Mouse (Mus musculus): ENCODE measurements at regions not wholly inside any gene's neighbourhood (a gene's known extent, or its start where the extent isn't known, plus 50 kb on each side); places are given as distances from the start of the nearest gene placed in this dataset.

DNA sequence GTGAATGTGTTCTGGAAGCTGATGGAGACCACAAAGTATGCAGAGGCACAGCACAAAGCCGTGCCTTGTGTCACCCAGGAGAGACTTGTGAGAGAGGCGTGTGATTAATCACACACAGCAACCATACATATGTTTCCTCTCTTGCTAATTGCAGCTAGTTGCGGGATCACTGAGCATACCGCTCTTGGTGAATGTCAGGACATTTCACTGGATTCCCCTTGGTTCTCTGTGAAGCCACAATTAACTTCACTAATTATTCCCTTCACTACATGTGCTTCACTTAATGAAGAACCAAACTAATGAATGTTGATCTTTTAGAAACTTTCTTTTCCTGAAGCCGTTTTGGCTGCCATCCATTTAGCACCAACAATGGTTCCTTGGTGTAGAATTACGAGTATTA is 267.3 kb downstream of the Adra2a start:
- no peak overlapping the region for H3K27ac ChIP-seq (ENCODE audit: low read length)
- no peaks in the 10 kb centered on the region for H3K36me3 ChIP-seq (ENCODE audit: insufficient read depth, low read length)
- 51% methylated on average over 6 of the region's 6 CpGs for WGBS
- H3K9me3 ChIP-seq (ENCODE audit: low read length): 0 out of 2 replicates have a peak, but pooled peaks cover 3% of the 10 kb centered on the region
- no peak overlapping the region for H3K4me3 ChIP-seq (ENCODE audit: low read length)
- ATAC-seq (ENCODE audit: low FRiP score, low TSS enrichment): no peak
- H3K27me3 ChIP-seq (ENCODE audit: insufficient read depth, low read length): no peaks in the 10 kb centered on the region
- no peak overlapping the region for H3K9ac ChIP-seq (replicated peaks; ENCODE audit: low read length)
- H3K4me2 ChIP-seq (replicated peaks; ENCODE audit: low read depth, low read length): no peak overlapping the region
- H3K4me1 ChIP-seq (ENCODE audit: insufficient read depth, low read length): no peaks in the 10 kb centered on the region

DNA sequence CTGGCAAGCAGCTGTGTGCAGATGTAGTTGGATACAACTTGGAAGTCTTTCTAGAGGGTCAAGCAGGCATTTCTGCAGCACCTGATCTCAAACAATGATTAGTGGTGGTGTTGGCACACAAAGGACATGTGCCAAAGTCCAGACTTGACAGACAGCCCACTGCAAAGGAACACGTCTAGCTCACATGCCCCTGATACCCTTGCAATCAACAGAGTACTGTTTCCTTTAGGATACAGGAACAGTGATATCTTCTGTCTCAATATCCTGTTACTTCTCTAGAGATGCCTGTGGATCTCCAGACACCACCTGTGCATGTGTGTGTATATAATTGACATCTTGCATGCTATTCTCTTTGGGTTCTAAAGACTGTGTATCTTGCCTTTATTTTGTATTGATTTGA is 267.8 kb downstream of the Adra2a start:
- WGBS: 21% methylated on average over 1 of the region's 1 CpGs
- 0 out of 2 replicates have a peak, but pooled peaks cover 3% of the 10 kb centered on the region for H3K9me3 ChIP-seq (ENCODE audit: low read length)
- H3K36me3 ChIP-seq (ENCODE audit: insufficient read depth, low read length): no peaks in the 10 kb centered on the region
- no peak overlapping the region for H3K4me2 ChIP-seq (replicated peaks; ENCODE audit: low read depth, low read length)
- ATAC-seq (ENCODE audit: low FRiP score, low TSS enrichment): no peak
- H3K4me1 ChIP-seq (ENCODE audit: insufficient read depth, low read length): no peaks in the 10 kb centered on the region
- H3K4me3 ChIP-seq (ENCODE audit: low read length): no peak overlapping the region
- no peak overlapping the region for H3K9ac ChIP-seq (replicated peaks; ENCODE audit: low read length)
- H3K27ac ChIP-seq (ENCODE audit: low read length): no peak overlapping the region
- no peaks in the 10 kb centered on the region for H3K27me3 ChIP-seq (ENCODE audit: insufficient read depth, low read length)

DNA sequence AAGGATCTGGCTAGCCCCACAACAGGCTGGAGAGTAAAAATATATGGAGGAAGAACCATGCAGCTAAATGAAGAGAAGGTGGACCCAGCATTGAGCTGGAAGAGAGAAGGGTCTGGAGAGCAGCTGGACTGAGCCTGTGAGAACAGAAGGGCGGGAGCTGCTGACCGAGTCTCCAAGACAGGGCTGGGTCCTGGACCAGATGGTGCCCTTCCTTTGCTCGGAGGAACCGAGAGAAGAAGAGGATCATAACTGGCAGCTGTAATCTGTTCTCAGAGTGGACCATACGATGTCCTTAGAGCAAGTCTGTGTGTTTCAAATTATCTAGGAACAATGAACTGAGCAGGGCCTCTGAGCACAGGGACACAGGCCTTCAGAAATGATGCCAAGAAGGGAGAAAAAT is 279.3 kb downstream of the Adra2a start:
- ATAC-seq (ENCODE audit: low FRiP score, low TSS enrichment): no peak
- Histone ChIP-seq H3K4me3 (ENCODE audit: low read length) (no peak overlapping the region), H3K4me2 (replicated peaks; ENCODE audit: low read depth, low read length) (no peak overlapping the region), H3K36me3 (ENCODE audit: insufficient read depth, low read length) (no peaks in the 10 kb centered on the region), H3K9me3 (ENCODE audit: low read length) (0 out of 2 replicates have a peak, but pooled peaks cover 2% of the 10 kb centered on the region), H3K27ac (ENCODE audit: low read length) (no peak overlapping the region), H3K27me3 (ENCODE audit: insufficient read depth, low read length) (no peaks in the 10 kb centered on the region), H3K9ac (replicated peaks; ENCODE audit: low read length) (no peak overlapping the region), H3K4me1 (ENCODE audit: insufficient read depth, low read length) (no peaks in the 10 kb centered on the region)
- 67% methylated on average over 5 of the region's 5 CpGs for WGBS

DNA sequence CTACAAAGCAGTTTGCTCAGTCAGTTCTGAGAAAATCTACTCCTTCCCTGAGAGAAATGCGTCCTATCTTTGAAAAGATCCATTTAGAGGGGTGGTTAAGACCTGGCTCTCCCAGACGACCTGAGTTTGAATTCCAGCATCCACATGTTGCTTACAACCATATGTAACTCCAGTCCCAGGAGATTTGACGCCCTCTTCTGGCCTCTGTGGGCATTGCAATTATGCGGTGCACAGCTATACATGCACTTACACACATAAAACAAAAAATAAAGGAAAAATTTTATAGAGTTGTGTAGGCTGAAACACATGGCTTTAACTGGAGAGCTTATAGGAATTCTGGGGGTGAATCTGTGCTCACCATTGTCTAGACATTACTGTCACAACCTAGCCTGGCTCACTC is 281.0 kb downstream of the Adra2a start:
- no peaks in the 10 kb centered on the region for H3K36me3 ChIP-seq (ENCODE audit: insufficient read depth, low read length)
- H3K4me1 ChIP-seq (ENCODE audit: insufficient read depth, low read length): no peaks in the 10 kb centered on the region
- H3K4me2 ChIP-seq (replicated peaks; ENCODE audit: low read depth, low read length): no peak overlapping the region
- H3K27me3 ChIP-seq (ENCODE audit: insufficient read depth, low read length): no peaks in the 10 kb centered on the region
- no peak overlapping the region for H3K9ac ChIP-seq (replicated peaks; ENCODE audit: low read length)
- WGBS: 57% methylated on average over 4 of the region's 4 CpGs
- no peak overlapping the region for H3K27ac ChIP-seq (ENCODE audit: low read length)
- H3K9me3 ChIP-seq (ENCODE audit: low read length): 0 out of 2 replicates have a peak, but pooled peaks cover 2% of the 10 kb centered on the region
- no peak for ATAC-seq (ENCODE audit: low FRiP score, low TSS enrichment)
- no peak overlapping the region for H3K4me3 ChIP-seq (ENCODE audit: low read length)

DNA sequence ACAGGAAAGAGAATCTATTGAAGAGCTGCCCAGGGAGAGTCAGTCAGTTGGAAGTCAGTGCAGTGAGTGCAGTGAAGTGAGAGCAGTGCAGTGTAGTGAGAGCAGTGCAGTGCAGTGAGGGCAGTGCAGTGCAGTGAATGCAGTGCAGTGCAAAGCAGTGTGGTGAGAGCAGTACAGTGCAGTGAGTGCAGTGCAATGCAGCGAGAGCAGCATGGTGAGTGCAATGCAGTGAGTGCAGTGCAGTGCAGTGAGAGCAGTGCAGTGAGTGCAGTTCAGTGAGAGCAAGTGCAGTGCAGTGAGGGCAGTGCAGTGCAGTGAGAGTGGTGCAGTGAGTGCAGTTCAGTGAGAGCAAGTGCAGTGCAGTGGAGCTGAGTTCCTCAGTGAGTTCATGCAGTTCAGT is 288.2 kb downstream of the Adra2a start:
- no peaks in the 10 kb centered on the region for H3K36me3 ChIP-seq (ENCODE audit: insufficient read depth, low read length)
- H3K9me3 ChIP-seq (ENCODE audit: low read length): 0 out of 2 replicates have a peak, but pooled peaks cover 5% of the 10 kb centered on the region
- no peak overlapping the region for H3K9ac ChIP-seq (replicated peaks; ENCODE audit: low read length)
- H3K27ac ChIP-seq (ENCODE audit: low read length): no peak overlapping the region
- 92% methylated on average over 1 of the region's 1 CpGs for WGBS
- no peaks in the 10 kb centered on the region for H3K27me3 ChIP-seq (ENCODE audit: insufficient read depth, low read length)
- no peak overlapping the region for H3K4me2 ChIP-seq (replicated peaks; ENCODE audit: low read depth, low read length)
- H3K4me3 ChIP-seq (ENCODE audit: low read length): no peak overlapping the region
- ATAC-seq (ENCODE audit: low FRiP score, low TSS enrichment): no peak
- no peaks in the 10 kb centered on the region for H3K4me1 ChIP-seq (ENCODE audit: insufficient read depth, low read length)

DNA sequence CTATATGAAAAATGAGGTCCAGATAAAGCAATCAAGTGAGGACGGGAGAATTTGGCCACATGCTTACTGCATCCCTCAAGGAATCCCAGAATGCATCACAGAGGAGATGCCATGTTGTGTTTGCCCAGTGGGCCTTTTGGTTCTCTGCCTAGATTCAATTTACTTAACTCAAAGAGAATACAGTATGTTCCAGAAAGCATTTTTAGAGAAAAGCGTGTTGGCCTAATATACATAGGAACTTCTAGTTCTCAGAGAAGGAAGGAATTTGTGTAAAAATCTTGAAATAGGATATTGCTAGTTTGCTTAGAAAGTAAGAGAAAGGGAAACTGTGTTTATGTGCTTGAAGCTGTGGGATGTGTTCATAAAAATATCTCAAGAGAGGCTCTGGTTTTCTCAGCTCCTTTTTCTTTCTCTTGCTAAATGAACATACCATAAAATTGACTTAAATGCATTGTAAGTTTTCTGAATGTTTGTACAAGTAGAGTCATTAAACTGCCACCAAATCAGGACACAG is 296.9 kb downstream of the Adra2a start:
- Histone ChIP-seq H3K4me1 (ENCODE audit: insufficient read depth, low read length) (no peaks in the 10 kb centered on the region), H3K27ac (ENCODE audit: low read length) (no peak overlapping the region), H3K27me3 (ENCODE audit: insufficient read depth, low read length) (no peaks in the 10 kb centered on the region), H3K4me2 (replicated peaks; ENCODE audit: low read depth, low read length) (no peak overlapping the region), H3K36me3 (ENCODE audit: insufficient read depth, low read length) (no peaks in the 10 kb centered on the region), H3K4me3 (ENCODE audit: low read length) (no peak overlapping the region), H3K9ac (replicated peaks; ENCODE audit: low read length) (no peak overlapping the region), H3K9me3 (ENCODE audit: low read length) (no peaks in the 10 kb centered on the region)
- no peak for ATAC-seq (ENCODE audit: low FRiP score, low TSS enrichment)
- 74% methylated on average over 2 of the region's 2 CpGs for WGBS

DNA sequence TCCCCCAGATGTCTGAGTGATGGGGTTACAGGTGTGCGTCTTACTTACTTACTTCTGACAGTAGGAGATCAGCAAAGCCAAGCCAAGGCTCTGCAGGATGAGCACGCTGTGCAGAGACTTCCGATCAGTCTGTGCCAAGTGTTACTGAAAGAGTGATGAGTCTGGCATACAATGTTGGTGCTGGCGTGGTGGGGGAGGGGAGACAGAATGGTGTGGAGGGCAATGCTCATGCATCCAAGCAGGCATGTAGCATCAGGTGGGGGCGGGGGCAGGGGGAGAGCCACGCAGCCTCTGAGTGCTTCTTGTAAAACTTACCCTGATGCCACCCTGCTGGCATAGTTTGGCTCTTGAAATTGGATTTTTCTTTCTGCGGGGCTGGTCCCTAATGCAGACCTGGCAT is 315.8 kb downstream of the Adra2a start:
- 78% methylated on average over 7 of the region's 7 CpGs for WGBS
- no peak overlapping the region for H3K4me3 ChIP-seq (ENCODE audit: low read length)
- no peaks in the 10 kb centered on the region for H3K36me3 ChIP-seq (ENCODE audit: insufficient read depth, low read length)
- no peaks in the 10 kb centered on the region for H3K27me3 ChIP-seq (ENCODE audit: insufficient read depth, low read length)
- no peak for ATAC-seq (ENCODE audit: low FRiP score, low TSS enrichment)
- H3K9me3 ChIP-seq (ENCODE audit: low read length): no peaks in the 10 kb centered on the region
- no peak overlapping the region for H3K4me2 ChIP-seq (replicated peaks; ENCODE audit: low read depth, low read length)
- H3K9ac ChIP-seq (replicated peaks; ENCODE audit: low read length): no peak overlapping the region
- H3K27ac ChIP-seq (ENCODE audit: low read length): no peak overlapping the region
- H3K4me1 ChIP-seq (ENCODE audit: insufficient read depth, low read length): no peaks in the 10 kb centered on the region

DNA sequence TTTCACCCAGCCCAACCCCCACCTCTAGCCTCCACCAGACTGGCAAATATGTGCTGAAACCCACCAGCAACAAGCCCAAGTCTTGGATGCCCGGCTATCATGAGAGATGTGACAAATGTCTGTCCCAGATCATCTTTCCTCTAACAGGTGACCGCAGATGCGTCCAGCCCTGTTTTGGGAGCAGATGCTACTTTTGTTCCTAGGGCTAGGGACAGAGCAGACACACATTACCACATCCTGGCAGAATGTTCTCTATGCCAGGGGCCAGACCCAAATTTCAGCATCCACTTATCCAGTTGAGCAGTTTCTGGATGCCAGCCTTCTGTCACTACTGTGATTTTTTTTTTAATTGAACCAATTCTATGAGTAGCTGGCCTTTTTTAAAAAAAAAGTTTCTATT is 316.7 kb downstream of the Adra2a start:
- no peak for ATAC-seq (ENCODE audit: low FRiP score, low TSS enrichment)
- Histone ChIP-seq H3K36me3 (ENCODE audit: insufficient read depth, low read length) (no peaks in the 10 kb centered on the region), H3K9me3 (ENCODE audit: low read length) (no peaks in the 10 kb centered on the region), H3K4me3 (ENCODE audit: low read length) (no peak overlapping the region), H3K4me1 (ENCODE audit: insufficient read depth, low read length) (no peaks in the 10 kb centered on the region), H3K27me3 (ENCODE audit: insufficient read depth, low read length) (no peaks in the 10 kb centered on the region), H3K4me2 (replicated peaks; ENCODE audit: low read depth, low read length) (no peak overlapping the region), H3K9ac (replicated peaks; ENCODE audit: low read length) (no peak overlapping the region), H3K27ac (ENCODE audit: low read length) (no peak overlapping the region)
- 84% methylated on average over 3 of the region's 3 CpGs for WGBS

DNA sequence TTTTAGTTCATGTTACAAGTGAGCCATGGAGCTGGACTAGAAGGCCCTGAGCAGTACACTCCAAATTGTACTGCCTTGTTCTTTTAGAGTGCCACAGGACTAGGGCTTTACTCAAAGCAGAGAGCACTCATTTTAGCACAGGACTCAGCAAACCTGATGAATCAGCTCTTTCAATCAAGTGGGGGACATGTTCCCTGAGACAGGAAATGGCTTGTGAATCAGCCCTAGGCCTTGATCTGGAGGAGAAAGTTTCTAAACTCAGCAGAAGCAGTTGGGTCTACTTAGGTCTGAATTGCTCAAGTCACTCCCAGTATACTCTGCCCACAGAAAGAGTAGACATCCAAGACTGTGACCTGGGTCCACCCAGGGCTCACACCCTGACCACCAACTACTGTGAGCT is 341.1 kb downstream of the Adra2a start:
- Histone ChIP-seq H3K27ac (ENCODE audit: low read length) (no peak overlapping the region), H3K9ac (replicated peaks; ENCODE audit: low read length) (no peak overlapping the region), H3K27me3 (ENCODE audit: insufficient read depth, low read length) (no peaks in the 10 kb centered on the region), H3K4me2 (replicated peaks; ENCODE audit: low read depth, low read length) (no peak overlapping the region), H3K4me3 (ENCODE audit: low read length) (no peak overlapping the region), H3K9me3 (ENCODE audit: low read length) (no peaks in the 10 kb centered on the region), H3K36me3 (ENCODE audit: insufficient read depth, low read length) (no peaks in the 10 kb centered on the region), H3K4me1 (ENCODE audit: insufficient read depth, low read length) (no peaks in the 10 kb centered on the region)
- no peak for ATAC-seq (ENCODE audit: low FRiP score, low TSS enrichment)

DNA sequence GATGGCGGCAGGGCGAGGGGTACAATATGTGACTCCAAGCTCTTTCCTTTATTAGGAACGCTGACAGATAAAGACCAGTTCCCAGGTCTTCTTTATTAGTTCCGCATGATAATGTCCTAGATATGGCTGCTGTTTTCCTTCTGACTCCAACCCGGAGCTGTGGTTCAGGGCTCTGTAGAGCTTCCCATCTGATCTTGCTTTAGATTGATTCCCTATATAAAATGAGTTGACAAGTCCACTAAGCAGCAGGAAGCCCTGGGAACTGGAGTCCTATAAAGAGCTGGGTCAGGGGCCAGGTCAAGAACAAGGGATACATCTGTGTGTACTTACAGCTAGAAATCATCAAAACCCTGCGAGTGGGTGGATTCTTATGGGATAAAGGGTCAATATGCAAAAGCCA is 347.5 kb downstream of the Adra2a start:
- no peaks in the 10 kb centered on the region for H3K4me1 ChIP-seq (ENCODE audit: insufficient read depth, low read length)
- no peaks in the 10 kb centered on the region for H3K27me3 ChIP-seq (ENCODE audit: insufficient read depth, low read length)
- no peak overlapping the region for H3K4me2 ChIP-seq (replicated peaks; ENCODE audit: low read depth, low read length)
- H3K9me3 ChIP-seq (ENCODE audit: low read length): no peaks in the 10 kb centered on the region
- no peak overlapping the region for H3K27ac ChIP-seq (ENCODE audit: low read length)
- WGBS: 72% methylated on average over 6 of the region's 6 CpGs
- no peaks in the 10 kb centered on the region for H3K36me3 ChIP-seq (ENCODE audit: insufficient read depth, low read length)
- H3K9ac ChIP-seq (replicated peaks; ENCODE audit: low read length): no peak overlapping the region
- no peak overlapping the region for H3K4me3 ChIP-seq (ENCODE audit: low read length)
- ATAC-seq (ENCODE audit: low FRiP score, low TSS enrichment): no peak
